Mouse (Mus musculus) embryo, embryonic 9.5 days (tissue): ENCODE data around the gene Man2a2.
A peak's percentile ranks its signal among the peaks of the same experiment; 100 is the strongest.
"Not testable (repeated sequence)": the region's sequence is repeated elsewhere in the genome, so short reads cannot be mapped to it uniquely, and the experiment has no call there.

Source experiments
- DNase-seq: peaks from one replicate; pipeline ENCODE4 v3.0.0-alpha.2; 2017; ENCODE audit errors: extremely low spot score

Gene Man2a2

DNA sequence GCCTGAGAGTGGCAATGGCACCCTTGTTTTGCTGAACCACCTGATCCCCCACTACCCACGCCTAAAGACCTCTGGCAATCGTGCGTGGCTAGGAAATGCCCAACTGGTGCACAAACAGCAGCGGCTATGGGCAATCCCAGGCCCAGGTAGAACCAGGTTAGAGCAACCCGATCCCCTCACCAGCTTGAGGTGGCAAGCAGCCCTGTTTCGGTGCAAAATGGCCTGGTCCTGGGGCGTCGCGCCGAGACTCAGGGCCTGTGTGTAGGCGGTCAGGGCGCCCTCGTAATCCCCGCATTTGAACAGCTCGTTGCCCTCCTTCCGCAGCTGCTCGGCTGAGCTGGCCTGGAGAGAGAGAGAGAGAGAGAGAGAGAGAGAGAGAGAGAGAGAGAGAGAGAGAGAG, 31.8 kb downstream of the Man2a2 start:
- no peak for DNase-seq

DNA sequence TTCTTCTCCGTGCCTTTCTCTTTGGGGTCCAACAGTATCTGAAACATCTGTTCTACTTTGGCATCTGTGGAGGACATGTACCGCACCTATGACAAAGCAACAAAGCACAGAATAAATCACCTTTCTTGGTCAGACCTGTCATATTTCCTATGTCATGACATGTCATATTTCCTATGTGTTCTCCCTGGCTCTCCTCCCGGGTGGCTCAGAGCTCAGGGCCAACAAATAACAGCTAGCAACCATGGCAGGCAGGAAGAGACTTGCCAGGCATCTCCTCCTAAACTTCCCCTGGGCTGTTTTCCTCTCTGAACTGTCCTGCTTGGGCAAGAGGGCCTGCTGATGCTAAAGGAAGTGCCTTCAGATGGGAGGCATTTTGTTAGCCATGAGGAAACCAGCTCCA, 34.2 kb downstream of the Man2a2 start:
- DNase-seq, result no peak

DNA sequence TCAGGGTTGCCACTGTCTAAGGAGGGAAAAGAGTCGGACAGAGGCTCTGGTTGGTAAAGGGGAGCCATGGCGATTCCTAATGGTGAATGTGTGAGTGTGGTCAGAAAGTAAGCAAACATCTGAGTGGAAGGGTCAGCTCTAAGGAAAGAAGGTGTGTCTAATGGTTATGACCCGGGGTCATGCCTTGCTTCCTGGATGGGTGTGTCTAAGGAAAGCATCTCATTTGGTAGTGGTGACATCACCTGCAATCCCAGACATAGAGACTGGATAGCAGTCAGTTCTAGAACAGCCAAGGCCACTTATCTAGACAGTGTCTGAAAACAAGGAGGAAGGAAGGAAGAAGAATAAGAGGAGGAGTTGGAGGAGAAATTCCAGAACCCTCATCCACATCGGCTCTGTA, 36.3 kb downstream of the Man2a2 start:
- DNase-seq, result no peak

DNA sequence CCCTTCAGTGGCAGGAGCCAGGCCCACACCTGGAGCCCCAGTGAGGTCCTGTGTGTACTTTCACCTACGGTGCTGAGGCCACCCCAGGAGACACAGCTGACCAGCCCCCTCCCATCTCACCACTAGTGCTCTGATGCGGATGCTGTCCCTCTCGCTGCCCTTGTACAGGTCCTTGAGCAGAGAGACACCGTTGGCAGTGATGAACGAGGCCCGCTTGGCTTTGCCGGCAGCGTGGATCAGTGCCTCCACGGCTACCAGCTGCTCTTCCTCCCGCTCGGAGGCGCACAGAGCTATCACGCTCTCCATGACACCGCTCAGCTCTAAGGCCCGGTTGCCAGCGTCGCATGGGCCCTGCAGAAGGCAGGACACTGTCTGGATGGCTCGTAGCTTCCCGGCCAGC, 39.7 kb downstream of the Man2a2 start:
- DNase-seq, result no peak

DNA sequence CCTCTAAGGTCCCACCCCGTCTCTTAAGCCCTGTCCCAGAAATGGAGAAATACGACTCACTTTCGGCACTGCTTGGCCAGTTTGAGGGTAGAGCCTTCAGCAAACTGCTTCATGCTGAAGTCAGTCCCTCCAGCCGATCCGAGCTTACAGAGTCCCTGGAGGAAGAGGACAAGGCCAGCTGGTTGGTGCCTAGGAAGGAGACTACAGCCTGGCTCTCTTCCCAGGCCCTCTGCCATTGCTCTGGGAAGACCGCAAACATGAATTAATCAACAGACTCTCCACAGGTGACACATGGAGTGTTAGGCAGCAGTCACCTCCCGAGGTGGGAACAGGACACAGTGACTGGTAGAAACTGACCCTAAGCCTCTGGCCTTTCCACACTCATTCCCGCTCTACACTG, 40.9 kb downstream of the Man2a2 start:
- no peak for DNase-seq

DNA sequence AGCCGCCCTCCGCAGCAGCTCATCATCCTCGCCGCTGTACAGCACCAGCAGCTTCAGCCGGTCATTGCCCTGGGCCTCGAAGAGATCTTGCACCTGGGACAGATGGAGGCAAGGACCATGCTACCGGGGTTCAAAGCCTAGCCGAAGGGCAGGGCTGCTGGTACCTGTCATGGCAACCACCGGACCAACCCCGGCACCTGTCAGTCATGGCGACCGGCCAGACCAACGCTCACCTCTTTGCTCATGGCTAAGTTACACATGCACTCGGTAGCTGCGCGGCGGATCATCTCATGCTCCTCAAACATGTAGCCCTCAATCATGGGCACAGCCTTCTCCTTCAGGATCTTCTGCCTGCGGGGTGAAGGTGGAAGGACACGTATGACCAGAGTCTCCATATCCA, 45.1 kb downstream of the Man2a2 start:
- DNase-seq, result no peak

DNA sequence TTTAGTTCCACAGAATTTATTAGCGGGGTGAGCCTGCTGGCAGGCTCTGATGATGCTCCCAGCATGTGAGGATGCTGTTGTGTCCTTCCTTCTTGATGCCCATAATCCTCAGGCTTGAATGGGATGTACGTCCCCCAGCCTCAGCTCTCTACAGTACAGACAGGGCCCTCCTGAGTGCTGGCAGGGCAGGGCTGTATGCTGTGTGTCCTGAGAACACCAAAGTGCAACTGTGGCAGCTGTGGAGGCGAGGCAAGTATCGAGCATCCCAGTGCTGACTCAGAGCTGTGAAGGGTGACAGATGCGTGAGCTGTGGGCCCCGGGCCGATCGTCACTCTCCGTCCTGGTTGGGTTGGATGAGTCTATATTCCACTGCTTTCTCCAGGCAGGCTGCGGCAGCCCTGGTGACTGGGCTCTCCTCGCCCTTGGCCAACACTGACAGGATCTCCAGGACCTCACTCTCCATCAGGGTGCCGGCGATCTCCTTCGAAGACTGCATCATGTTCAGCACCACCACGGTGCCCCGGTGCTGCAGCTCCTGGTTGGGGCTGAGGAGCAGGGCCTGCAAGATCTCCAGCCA, 45.8 kb downstream of the Man2a2 start:
- no peak for DNase-seq

DNA sequence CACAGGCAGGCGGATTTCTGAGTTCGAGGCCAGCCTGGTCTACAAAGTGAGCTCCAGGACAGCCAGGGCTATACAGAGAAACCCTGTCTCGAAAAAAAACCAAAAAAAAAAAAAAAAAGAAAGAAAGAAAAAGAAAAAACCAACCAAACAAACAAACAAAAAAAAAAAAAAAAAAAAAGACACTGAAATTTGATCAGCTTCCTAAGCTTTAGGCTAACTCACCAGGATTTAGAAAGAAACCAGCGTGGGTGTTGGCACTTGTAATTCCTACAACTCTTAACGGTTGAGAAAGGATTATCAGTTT, 46.4 kb downstream of the Man2a2 start:
- not testable (repeated sequence) for DNase-seq

DNA sequence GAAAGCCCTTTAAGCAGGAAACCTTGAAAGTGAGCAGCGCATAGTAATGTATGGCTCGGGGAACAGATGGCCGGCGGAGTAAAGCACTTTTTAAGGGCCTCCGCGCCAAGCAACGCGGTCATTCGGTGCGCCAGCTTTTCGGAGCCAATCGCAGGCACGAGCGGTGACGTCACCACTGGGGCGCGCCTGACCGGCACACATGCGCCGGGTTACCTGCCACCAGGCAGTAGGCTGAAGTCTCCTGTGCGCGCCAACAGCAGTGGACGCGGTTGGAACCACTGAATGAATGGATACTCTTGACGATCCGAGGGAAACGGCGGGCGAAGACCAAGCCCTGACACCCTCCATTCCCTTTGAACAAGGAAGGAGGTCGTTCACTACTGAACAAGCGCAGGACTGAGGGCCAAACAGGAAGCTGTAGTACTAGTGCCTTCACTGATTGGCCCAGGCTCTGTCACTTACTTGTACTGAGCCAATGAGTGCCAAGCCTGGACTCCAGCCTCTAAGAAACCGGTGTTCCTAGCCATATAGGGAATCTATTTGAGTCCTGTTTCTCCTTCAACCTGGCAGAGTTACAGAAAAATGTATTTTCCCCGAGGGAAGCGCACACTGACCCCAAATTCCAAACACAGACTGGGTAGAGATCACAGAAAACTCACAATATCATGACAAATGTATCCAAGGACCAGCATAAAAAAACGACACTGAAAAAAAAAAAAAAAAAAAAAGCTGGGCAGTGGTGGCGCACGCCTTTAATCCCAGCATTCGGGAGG, 46.9 kb downstream of the Man2a2 start, which contains the start of gene Rccd1:
Rccd1 (minus strand) TSS at position 412 of the 773 bp plus-strand sequence.
- peak; percentile 97 for DNase-seq

DNA sequence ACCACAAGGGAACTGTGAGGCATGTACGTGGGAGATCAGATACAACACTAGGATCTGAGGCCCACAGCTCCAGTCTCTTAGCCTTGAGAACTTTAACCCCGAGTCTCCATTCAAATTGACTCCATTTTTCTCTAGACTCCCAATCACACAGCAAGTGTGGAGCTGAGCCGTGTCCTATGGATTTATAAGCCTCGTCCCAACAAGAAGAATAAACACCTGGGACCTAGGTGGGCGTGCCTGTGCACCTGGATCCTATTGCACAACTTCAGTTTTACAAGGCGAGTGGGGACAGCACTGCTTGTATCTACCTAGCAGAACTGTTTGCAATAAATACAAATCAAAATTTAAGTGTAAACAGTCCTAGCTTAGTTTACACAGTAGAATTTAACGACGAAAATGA, 47.8 kb downstream of the Man2a2 start:
- no peak for DNase-seq

DNA sequence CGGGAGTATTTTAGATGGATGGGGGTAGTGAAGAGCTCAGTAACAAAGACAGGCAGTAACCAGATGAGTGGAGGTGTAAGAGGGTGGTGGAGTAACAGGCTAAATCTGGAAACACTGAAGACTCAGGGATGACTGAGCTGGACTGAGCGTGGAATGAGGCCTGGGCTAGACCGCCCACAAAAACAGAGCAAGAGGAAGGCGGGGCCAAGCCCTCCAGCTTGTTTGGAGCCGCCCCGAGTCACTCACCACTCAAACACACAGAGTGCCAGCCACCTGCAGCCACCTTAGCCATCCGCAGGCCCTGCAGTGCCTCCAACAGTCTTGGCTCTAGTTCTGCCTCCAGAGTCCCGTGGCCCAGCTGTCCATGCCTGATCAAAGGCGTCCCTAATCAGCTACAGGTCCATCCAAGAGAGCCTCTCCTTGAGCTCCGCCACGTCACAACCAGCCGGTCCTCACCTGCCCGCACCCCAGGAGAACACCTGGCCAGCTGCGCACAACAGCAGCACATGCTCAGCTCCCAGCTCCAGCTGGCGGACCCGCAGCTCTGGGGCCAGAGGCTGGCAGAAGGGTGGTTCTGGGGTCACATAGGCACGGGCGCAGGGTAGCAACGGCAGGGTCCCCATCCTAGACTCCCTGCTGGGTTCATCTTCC, 51.2 kb downstream of the Man2a2 start:
- DNase-seq, result no peak

DNA sequence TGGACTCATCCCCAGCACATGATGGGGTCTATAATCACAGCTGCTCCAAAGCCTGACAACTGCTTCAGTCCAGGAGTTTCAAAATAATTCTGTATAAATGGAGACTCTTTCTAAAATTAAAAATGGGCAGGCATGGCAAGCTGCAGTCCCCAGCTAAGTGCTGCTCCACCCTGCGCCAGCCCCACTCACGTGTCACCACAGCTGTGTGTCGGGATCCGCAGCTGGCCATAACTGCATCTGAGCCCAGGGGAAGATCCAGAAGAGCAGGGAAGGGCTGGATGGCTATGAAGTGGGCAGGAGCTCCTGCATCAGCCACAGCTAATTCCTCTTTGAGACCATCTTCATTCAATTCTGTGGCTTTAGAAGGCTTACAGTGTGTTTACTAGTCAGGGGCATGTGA, 52.5 kb downstream of the Man2a2 start:
- DNase-seq, result no peak

DNA sequence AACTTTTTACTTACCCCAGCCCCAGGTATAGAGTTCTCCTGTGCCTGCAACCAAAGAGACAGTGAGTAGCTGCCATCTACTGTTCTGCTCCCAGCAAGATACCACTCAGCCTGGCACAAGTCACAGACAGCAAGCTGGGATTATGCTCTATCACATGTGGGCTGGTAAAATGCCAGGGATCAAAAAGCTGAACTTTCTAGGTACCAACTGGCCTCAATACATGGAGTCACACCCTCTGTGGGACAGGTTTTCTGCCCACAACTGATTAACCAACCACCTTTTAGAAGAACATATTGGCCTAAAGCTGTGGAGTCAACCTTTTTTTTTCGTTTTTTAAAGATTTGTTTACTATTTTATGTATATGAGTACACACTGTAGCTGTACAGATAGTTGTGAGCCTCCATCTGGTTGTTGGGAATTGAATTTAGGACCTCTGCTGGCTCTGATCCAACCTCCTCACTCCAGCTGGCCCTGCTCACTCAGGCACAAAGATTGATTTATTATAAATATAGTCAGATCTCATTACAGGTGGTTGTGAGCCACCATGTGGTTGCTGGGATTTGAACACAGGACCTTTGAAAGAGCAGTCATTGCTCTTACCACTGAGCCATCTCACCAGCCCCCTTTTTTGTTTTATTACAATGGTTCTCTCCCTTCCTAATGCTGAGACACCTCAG, 53.6 kb downstream of the Man2a2 start:
- DNase-seq, result no peak

DNA sequence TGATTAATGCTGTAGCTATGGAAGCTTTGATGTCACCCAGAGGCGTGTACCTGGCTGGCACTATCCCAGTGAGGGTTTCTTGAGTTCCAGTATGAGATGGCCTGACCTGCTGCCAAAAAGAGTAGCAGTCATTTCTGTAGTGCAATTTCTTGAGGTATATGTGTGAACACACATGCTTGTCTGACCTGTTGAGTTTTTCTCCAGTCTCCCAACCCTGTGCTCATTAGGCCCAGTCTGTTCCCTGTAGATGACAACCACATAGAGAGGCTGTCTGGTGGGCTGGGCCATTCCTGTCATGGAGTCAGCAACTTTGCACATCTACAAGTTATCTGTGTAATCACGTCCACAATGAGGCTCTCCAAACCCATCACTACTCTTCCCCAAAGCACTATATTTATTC, 55.4 kb downstream of the Man2a2 start:
- no peak for DNase-seq

DNA sequence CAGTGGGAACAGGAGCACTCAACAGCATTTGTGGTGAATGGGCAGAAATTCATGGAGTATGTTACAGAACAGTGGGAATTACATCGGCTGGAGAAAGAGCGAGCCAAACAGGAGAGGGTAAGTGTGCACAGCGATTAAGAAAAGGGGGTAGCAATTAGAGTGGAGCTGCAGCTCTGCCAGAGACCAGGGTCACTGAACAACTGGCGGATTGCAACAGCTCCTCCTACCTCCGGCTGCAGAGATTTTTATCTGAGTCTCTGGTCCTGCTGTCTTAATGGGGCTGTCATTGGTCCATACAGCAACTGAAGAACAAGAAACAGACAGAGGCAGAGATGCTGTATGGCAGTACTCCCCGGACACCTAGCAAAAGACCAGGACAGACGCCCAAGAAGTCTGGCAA, 60.4 kb downstream of the Man2a2 start:
- DNase-seq, result no peak

DNA sequence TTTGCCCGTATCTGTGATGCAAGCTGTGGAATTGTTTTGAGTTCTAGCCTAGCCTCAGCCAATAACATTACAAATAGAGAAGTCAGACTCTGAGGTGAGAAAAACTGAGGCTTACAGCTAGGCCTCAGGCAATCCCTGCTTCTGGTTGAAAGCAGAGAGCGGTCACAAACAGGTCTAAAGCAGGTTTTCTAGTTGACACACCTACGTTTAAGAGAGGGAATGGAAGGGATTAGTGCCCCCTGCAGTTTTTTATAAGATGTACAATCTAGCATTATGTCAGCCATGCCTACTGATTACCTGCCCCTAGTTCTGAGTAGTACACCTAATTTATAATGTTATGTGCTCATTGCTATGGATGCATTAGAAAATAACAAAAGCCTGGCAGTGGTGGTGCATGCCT, 63.4 kb downstream of the Man2a2 start:
- no peak for DNase-seq

DNA sequence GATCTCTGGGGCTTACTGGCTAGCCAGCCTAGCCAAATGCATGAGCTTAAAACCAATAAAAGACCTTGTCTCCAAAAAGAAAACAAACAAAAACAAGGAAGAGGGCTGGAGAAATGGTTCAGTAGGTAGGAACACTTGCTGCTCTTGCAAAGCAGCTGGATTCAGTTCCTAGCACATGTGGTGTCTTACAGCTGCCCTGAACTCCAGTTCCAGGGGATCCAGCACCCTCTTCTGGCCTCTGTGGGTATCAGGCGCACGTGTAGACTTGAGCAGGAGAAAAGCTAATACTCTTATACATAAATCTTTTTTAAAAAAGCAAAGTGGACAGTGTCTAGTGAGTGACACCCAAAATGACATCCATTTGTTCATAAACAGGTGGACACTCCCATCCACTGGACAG, 69.7 kb downstream of the Man2a2 start:
- no peak for DNase-seq

DNA sequence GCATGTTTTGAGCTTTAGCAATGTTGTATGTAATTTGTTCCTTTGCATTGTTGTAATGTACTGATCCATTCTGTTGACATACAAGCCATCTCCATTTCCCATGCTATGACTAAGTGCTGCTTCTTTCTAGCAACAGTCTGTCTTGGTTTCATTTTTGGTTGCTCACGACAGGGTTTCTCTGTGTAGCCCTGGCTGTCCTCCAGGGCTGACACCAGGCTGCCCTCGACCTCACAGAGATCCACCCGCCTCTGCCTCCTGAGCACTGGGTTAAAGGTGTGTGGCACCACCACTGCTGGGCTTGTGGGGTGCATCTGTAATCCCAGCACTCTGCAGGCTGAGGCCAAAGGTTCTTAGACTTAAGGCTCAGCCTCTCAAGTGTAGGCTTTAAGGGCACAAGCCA, 71.6 kb downstream of the Man2a2 start:
- DNase-seq, result no peak
